Mouse (Mus musculus) bone marrow macrophage, adult 2 months (primary cell): ENCODE measurements around the gene Pcdh11x.

Experiments
- CTCF ChIP-seq: IDR thresholded peaks from 2 replicates; pipeline ENCODE4 v1.5.1; 2012; ENCODE audit warnings: low read depth, mild to moderate bottlenecking, low read length, moderate library complexity
- POLR2A ChIP-seq: IDR thresholded peaks from 2 replicates; pipeline ENCODE4 v1.6.1; 2012; ENCODE audit warnings: mild to moderate bottlenecking, low read depth, low read length, borderline replicate concordance

DNA sequence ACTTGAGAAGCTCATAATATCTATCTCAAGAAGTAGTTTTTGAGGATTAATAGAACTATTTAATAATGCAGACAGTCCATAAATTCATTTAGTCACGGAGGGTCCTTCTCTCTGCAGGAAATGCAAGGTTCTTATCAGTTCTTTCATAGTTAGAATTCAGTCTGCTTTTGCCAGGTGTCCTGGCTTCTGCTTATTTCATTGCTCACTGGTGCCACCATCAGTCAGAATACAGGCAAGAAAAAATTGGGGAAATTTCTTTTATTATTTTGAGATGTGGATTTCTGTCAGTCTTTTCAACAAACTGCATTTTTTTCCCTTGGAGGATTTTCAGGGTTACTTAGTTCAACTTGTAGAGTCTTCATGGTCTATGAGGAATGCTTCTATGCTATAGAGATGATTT lies 2.6 kb upstream of the Pcdh11x start:
- TF ChIP-seq CTCF (no peak), POLR2A (no peak)
